Mouse (Mus musculus) lung, embryonic 14.5 days (tissue): ENCODE measurements around the gene Dnah14. TPM values are rescaled to one million over a fixed set of nuclear protein-coding genes. Genes with fewer than 3 reads are reported as not detected.

ENCODE experiments used
- ATAC-seq: fragments of 200-750 bp; cut with Nextera tagmentation; 2 replicates; pipeline ENCODE4 v1.8.0; 2017; ENCODE audit warnings: mild to moderate bottlenecking, moderate TSS enrichment, moderate library complexity; ENCODE audit not compliant: insufficient read depth
- DNase-seq: peaks from one replicate; pipeline ENCODE4 v3.0.0-alpha.2; 2015
- H3K27ac ChIP-seq: fragments of 300-500 bp; sonication (generic); 2 replicates; pipeline ENCODE4 v1.5.1; 2014; ENCODE audit warnings: low read depth, mild to moderate bottlenecking, moderate library complexity
- H3K27me3 ChIP-seq: fragments of 300-500 bp; sonication (generic); 2 replicates; pipeline ENCODE4 v1.6.1; 2014; ENCODE audit warnings: low read length, control low read depth; ENCODE audit not compliant: insufficient read depth
- H3K36me3 ChIP-seq: fragments of 300-500 bp; sonication (generic); 2 replicates; pipeline ENCODE4 v1.6.1; 2014; ENCODE audit warnings: control low read depth; ENCODE audit not compliant: insufficient read depth
- H3K4me1 ChIP-seq: fragments of 300-500 bp; sonication (generic); 2 replicates; pipeline ENCODE4 v1.6.1; 2014; ENCODE audit warnings: antibody characterized with exemption, control low read depth; ENCODE audit not compliant: insufficient read depth
- H3K4me2 ChIP-seq: fragments of 300-500 bp; sonication (generic); 2 replicates; pipeline ENCODE4 v1.6.1; 2014; ENCODE audit warnings: mild to moderate bottlenecking
- H3K4me3 ChIP-seq: fragments of 300-500 bp; sonication (generic); 2 replicates; pipeline ENCODE4 v1.5.1; 2014; ENCODE audit warnings: low read depth, low read length
- H3K9ac ChIP-seq: fragments of 300-500 bp; sonication (generic); 2 replicates; pipeline ENCODE4 v1.6.1; 2014
- H3K9me3 ChIP-seq: fragments of 300-500 bp; sonication (generic); 2 replicates; pipeline ENCODE4 v1.6.1; 2016; ENCODE audit warnings: low read depth, low read length, control low read depth
- CTCF ChIP-seq: IDR thresholded peaks from 2 replicates; pipeline ENCODE4 v1.5.1; 2016; ENCODE audit warnings: antibody characterized with exemption, low read depth
- WGBS: fragments of 180-500 bp; shearing (Covaris S2); extraction: QIAGEN DNeasy Blood & Tissue Kit; methylation state at CpG from one replicate; pipeline ENCODE4 v1.1.7; 2014; 5-methylcytosine and 5-hydroxymethylcytosine counted together
- polyA plus RNA-seq: library from polyadenylated mRNA; unstranded; fragments of >200 nt; fragmentation: Nextera tagmentation; extraction: Ambion mirVana; gene quantifications from 2 replicates; pipeline ENCODE4 v1.2.1, GENCODE M21; 2014

Dnah14 gene
- polyA plus RNA-seq, 1 experiment from 2014 or later, result 2.3 TPM

DNA sequence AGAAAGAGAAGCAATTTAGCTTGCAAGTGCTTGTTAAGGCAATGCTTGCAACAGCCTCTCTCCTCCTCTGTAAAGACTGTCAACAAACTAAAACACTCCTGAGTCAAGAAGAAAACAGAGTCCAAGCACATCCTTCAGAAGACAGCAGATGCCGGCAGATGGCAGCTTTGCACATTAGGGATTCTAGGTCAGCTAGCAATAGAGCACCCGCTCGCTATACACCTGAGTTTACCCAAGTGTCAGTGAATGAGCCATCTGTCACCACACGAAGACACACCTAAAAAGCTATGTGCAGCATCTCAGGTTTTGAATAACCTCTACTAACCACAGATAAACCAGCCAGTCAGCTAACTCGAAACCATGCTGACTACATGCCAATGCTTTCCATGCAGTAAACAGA, 256.4 kb downstream of the Dnah14 start:
- Histone ChIP-seq H3K9ac (no peak overlapping the region), H3K4me1 (no peaks in the 10 kb centered on the region), H3K27me3 (no peaks in the 10 kb centered on the region), H3K4me2 (no peak overlapping the region), H3K4me3 (no peak overlapping the region), H3K27ac (no peak overlapping the region), H3K9me3 (no peaks in the 10 kb centered on the region), H3K36me3 (peaks cover 95% of the 10 kb centered on the region)
- 89% methylated on average over 5 of the region's 5 CpGs for WGBS
- no peak for DNase-seq
- ATAC-seq, result no peak
- no peak for TF ChIP-seq CTCF

DNA sequence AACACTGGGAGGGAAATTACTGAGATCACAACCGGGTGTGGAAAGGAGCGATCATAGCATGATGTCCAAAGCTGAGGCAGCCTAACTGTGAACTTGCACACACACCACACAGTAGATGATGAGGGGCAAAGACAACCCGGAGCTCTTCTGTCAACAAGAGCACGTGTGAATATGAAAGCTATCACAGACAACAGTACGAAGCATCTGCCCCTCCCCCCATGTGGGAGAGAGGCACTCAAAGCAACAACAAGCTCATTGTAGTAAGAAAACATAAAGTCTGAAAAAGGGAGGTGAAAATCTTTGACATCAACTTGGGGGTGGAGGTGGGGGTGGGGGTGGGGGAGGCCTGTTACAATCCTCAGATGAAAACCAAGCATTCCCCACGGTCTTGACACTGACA, 256.8 kb downstream of the Dnah14 start:
- H3K27ac ChIP-seq, result no peak overlapping the region
- no peaks in the 10 kb centered on the region for H3K9me3 ChIP-seq

DNA sequence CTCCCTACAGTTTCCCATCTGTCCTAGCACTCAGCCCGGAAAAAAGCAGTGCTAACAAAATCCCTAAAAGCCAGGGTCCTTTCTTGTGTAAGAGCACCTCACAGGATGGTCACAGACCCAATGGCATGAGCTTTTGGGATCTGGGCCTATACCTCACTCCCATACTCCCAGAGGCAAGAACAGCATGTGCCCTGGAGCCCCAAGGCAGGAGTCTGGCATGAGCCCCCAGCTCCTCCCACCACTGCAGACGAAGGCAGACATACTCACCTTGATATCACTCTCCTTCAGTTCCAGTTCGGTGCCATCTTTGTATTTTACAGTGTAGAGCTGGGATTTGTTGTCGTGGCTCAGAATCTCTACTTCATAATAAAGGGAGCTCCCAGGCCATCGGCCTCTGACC, 261.8 kb downstream of the Dnah14 start:
- DNase-seq, result no peak
- H3K36me3 ChIP-seq, result peaks cover 45% of the 10 kb centered on the region
- H3K4me2 ChIP-seq, result no peak overlapping the region
- H3K27ac ChIP-seq, result no peak overlapping the region
- H3K9me3 ChIP-seq, result no peaks in the 10 kb centered on the region
- no peak for TF ChIP-seq CTCF
- H3K4me3 ChIP-seq, result no peak overlapping the region
- WGBS, result 79% methylated on average over 5 of the region's 5 CpGs
- H3K9ac ChIP-seq, result no peak overlapping the region
- H3K27me3 ChIP-seq, result no peaks in the 10 kb centered on the region
- no peak for ATAC-seq
- H3K4me1 ChIP-seq, result peaks cover 19% of the 10 kb centered on the region

More for the DNA sequence above, 256.8 kb downstream of the Dnah14 start:
- H3K4me2 ChIP-seq, result no peak overlapping the region
- no peak for DNase-seq
- ATAC-seq, result no peak
- H3K4me3 ChIP-seq, result no peak overlapping the region
- TF ChIP-seq CTCF, result no peak
- no peaks in the 10 kb centered on the region for H3K27me3 ChIP-seq
- no peak overlapping the region for H3K9ac ChIP-seq
- 79% methylated on average over 6 of the region's 6 CpGs for WGBS
- no peaks in the 10 kb centered on the region for H3K4me1 ChIP-seq
- peaks cover 91% of the 10 kb centered on the region for H3K36me3 ChIP-seq

DNA sequence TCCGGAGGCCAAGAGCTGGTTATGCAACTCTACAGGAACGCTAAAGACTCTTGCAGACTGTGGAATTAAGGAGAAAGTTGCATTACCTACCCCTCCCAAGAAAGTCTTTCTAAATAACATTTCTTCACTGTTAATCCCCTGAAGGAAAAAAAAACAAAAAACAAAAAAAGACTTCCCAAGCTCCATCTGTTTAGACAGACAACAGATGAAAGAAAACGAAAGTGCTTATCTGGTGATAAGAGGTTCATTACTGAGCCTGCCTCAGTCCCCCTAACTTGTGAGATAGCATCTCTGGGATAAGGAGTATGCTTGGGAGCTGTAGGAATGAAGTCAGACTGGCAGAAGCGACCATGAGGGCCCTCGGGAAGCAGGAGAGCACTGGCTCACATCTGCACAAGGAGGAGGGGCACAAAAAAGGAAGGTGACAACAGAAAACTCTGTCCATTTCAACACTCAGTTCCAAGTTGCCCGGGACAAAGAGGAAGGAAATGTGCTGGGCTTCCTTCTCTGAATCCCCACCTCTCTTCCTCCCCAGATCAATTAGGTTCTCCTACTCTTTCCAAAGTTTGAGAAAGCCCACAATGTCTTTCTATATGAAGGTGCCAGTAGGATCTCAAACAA, 263.5 kb downstream of the Dnah14 start:
- 6% methylated on average over 6 of the region's 6 CpGs for WGBS
- H3K4me1 ChIP-seq, result peaks cover 21% of the 10 kb centered on the region
- H3K36me3 ChIP-seq, result peaks cover 29% of the 10 kb centered on the region
- ATAC-seq, result no peak
- no peaks in the 10 kb centered on the region for H3K27me3 ChIP-seq
- peak; percentile 23 for DNase-seq
- no peak for TF ChIP-seq CTCF
- no peak overlapping the region for H3K27ac ChIP-seq
- H3K4me2 ChIP-seq, result peak overlapping the region; percentile 82
- H3K4me3 ChIP-seq, result peak overlapping the region; percentile 89
- no peaks in the 10 kb centered on the region for H3K9me3 ChIP-seq
- H3K9ac ChIP-seq, result peak overlapping the region; percentile 88

DNA sequence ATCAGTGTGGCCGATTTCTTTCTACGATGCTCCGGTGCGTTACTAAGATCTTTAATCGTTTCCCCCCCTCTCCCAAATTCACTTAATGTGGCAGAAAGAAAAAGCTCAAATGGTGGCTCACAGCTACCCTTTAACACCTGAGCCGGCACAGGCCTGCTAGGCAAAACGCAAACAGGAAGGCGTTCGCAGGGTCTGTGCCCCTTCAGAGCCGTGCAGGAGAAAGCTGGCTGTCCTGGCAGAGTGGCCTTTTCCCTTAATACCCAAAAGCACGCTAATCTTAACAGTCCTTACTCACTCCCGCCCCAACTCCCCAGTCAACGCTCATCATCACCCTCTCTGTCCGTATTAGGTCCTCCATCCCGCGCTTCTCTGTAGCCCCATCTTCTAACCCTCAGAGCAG, 265.0 kb downstream of the Dnah14 start:
- peak; percentile 46 for DNase-seq
- WGBS, result under 1% methylated on average over 16 of the region's 16 CpGs
- no peak for ATAC-seq

DNA sequence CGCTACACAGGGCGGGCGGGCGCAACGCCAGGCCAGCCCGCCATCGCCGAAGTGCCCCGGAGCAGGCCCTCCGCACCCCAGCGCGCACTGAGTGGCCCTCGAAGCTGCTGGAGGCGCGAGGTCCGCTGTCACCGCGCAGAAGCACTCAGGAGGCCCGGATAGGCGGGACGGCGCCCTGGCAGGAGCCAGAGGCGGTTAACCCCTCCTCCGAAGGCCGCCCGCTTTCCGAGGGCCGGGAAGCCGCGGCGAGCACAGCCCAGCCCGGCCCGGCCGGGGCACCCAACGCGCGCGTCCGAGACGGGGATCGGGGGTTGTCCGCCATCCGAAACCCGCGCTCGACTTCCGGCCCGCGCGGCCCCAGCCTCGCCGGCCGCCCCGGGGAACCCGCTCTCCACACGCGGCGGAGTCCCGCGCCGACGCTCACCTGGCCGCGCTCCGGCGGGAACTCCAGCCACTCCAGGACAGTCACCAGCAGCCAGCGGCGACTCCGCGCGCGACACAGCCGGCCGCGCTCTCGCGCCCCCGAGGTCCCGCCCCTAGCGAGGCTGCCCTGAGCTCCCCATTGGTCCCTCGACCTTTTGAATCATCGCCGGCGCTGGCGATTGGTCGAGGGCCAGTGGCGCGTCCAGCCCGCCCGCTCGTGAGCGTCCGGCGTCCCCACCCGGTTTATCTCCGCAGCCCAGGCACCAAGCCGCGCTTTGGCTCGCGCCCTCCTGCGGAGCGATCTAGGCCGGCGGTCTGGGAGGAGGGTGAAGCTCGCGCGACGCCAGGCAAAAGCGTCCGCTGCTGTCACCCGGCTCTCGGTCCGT, 265.7 kb downstream of the Dnah14 start:
- ATAC-seq (peak; percentile 98), DNase-seq (peak; percentile 98)
- H3K4me3 ChIP-seq, result peak overlapping the region; percentile 89
- H3K9ac ChIP-seq, result peak overlapping the region; percentile 88
- WGBS, result under 1% methylated on average over 111 of the region's 113 CpGs
- peak overlapping the region; percentile 97 for H3K27ac ChIP-seq
- peaks cover 7% of the 10 kb centered on the region; the same call in 1 of the 2 replicates for H3K36me3 ChIP-seq
- peaks cover 21% of the 10 kb centered on the region for H3K4me1 ChIP-seq
- H3K4me2 ChIP-seq, result peak overlapping the region; percentile 82
- no peaks in the 10 kb centered on the region for H3K9me3 ChIP-seq
- peak; percentile 33 for TF ChIP-seq CTCF
- no peaks in the 10 kb centered on the region for H3K27me3 ChIP-seq

More for the DNA sequence above, 265.0 kb downstream of the Dnah14 start:
- Histone ChIP-seq H3K27me3 (no peaks in the 10 kb centered on the region), H3K9me3 (no peaks in the 10 kb centered on the region), H3K4me1 (peaks cover 21% of the 10 kb centered on the region), H3K9ac (peak overlapping the region; percentile 88), H3K36me3 (peaks cover 14% of the 10 kb centered on the region), H3K4me3 (peak overlapping the region; percentile 89), H3K27ac (peak overlapping the region; percentile 97), H3K4me2 (peak overlapping the region; percentile 82)
- TF ChIP-seq CTCF, result no peak

DNA sequence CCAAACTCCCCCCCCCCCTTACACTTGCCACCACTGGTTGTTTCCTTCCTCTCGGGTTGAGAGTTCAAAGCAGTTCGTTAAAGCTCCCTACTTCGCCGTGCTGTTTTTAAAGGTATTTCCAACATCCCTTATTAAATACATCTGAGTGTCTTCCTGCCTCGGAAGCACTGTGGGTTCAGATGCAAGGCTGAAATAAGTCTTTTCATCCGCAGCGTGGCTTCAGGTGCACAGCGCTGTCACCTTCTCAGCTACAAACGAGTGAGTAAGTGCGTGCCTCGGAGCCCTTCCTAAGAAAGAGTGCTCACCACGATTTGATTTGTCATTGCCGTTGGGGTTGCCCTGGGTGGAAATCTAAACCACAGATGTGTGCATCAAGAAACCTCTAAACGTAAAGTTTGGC, 266.4 kb downstream of the Dnah14 start, which contains the start of gene Lbr:
Lbr (minus strand) TSS at position 266 of the 400 bp plus-strand sequence.
- Histone ChIP-seq H3K9ac (peak within 1 kb of the TSS; percentile 88), H3K4me2 (peak within 1 kb of the TSS; percentile 82), H3K4me3 (peak within 1 kb of the TSS; percentile 89), H3K27ac (peak within 1 kb of the TSS; percentile 97), H3K27me3 (no peaks in the 10 kb centered on the region), H3K4me1 (peaks cover 21% of the 10 kb centered on the region), H3K9me3 (no peaks in the 10 kb centered on the region), H3K36me3 (0 out of 2 replicates have a peak, but pooled peaks cover 3% of the 10 kb centered on the region)
- ATAC-seq, result no peak
- under 1% methylated on average over 14 of the region's 14 CpGs for WGBS
- TF ChIP-seq CTCF, result no peak
- no peak for DNase-seq
